Mouse (Mus musculus) liver, adult 2 months (tissue): ENCODE measurements at regions not wholly inside any gene's neighbourhood (a gene's known extent, or its start where the extent isn't known, plus 50 kb on each side); places are given as distances from the start of the nearest gene placed in this dataset.

Source experiments
- DNase-seq: peaks from one replicate; pipeline ENCODE4 v3.0.0-alpha.2; 2011; ENCODE audit warnings: low read depth, low spot score; ENCODE audit errors: extremely low read depth
- H3K27ac ChIP-seq: fragments of 200-500 bp; replicated peaks from 2 replicates; pipeline ENCODE4 v1.5.1; 2012; ENCODE audit warnings: low read depth, mild to moderate bottlenecking, control low read depth, inconsistent platforms, low read length; ENCODE audit not compliant: insufficient read depth
- H3K27me3 ChIP-seq: fragments of 200-500 bp; 2 replicates; pipeline ENCODE4 v1.6.1; 2012; ENCODE audit warnings: mild to moderate bottlenecking, moderate library complexity, low read length, inconsistent platforms; ENCODE audit not compliant: control insufficient read depth, insufficient read depth
- H3K36me3 ChIP-seq: fragments of 200-500 bp; 2 replicates; pipeline ENCODE4 v1.6.1; 2012; ENCODE audit warnings: low read length, inconsistent platforms; ENCODE audit not compliant: control insufficient read depth, insufficient read depth
- H3K4me1 ChIP-seq: fragments of 200-500 bp; 2 replicates; pipeline ENCODE4 v1.6.1; 2011; ENCODE audit warnings: low read length; ENCODE audit not compliant: control insufficient read depth, insufficient read depth
- H3K4me3 ChIP-seq: fragments of 200-500 bp; 2 replicates; pipeline ENCODE4 v1.5.1; 2011; ENCODE audit warnings: low read depth, mild to moderate bottlenecking, control low read depth, low read length, moderate library complexity; ENCODE audit not compliant: insufficient read depth
- H3K79me2 ChIP-seq: fragments of 200-500 bp; 2 replicates; pipeline ENCODE4 v1.6.1; 2012; ENCODE audit warnings: inconsistent platforms, mild to moderate bottlenecking, low read length, moderate library complexity; ENCODE audit not compliant: control insufficient read depth, insufficient read depth
- H3K9ac ChIP-seq: fragments of 200-500 bp; 2 replicates; pipeline ENCODE4 v1.6.1; 2012; ENCODE audit warnings: low read depth, mild to moderate bottlenecking, control low read depth, inconsistent platforms, low read length
- CTCF ChIP-seq: fragments of 200-500 bp; IDR thresholded peaks from 2 replicates; pipeline ENCODE4 v1.5.1; 2011; ENCODE audit warnings: low read depth, low read length, control low read depth
- POLR2A ChIP-seq: fragments of 200-500 bp; IDR thresholded peaks from 2 replicates; pipeline ENCODE4 v1.6.1; 2011; ENCODE audit warnings: low read length, control low read depth; ENCODE audit not compliant: insufficient read depth; ENCODE audit errors: extremely low read depth
- WGBS: fragments of 180-500 bp; shearing (Covaris S2); methylation state at CpG from one replicate; pipeline ENCODE4 v1.1.7; 2018; 5-methylcytosine and 5-hydroxymethylcytosine counted together

DNA sequence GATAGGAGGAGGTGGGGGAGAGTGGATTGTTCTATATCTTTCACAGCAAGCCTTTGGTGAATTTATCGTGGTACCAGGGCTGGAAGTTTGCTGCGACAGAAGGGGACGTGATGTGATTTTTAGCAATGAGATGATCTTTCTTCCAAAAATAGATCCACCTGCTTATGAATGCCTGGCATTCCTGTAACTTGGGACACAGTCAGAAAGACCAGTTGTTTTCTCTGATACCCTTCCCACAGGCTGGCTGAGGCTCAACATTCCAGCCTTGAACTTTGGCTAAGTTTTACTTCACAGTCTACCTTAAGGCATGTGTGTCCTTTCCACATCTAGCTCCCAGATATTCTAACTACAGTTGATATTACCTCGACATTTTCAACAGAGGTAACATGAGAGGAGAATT is 1434.1 kb downstream of the Slc22a22 start:
- DNase-seq, result no peak

DNA sequence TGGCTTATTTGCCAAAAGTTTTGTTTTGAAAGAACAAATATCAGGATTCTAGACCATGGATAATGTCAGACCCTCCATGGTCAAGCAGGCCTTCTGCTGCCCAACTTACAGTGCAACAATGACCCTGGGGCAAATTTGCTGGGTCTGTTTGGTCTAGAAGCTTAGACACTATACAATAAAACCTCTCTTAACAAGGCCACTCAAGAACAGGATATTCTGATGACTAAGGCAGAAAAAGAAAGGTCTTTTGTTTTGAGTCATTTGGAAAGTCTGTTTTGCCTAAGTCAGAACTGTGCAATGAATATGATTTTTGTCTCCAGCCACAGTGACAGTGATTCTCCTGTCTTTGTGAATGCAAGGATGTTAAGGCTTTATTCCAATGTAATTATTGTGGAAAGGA is 1435.0 kb downstream of the Slc22a22 start:
- TF ChIP-seq POLR2A (no peak), CTCF (no peak)
- Histone ChIP-seq H3K4me1 (no peaks in the 10 kb centered on the region; the same call in 1 of the 2 replicates), H3K36me3 (no peaks in the 10 kb centered on the region), H3K79me2 (no peaks in the 10 kb centered on the region), H3K27ac (no peak overlapping the region), H3K27me3 (no peaks in the 10 kb centered on the region), H3K4me3 (no peak overlapping the region), H3K9ac (no peak overlapping the region)
- no peak for DNase-seq

More for the DNA sequence above, 1434.1 kb downstream of the Slc22a22 start:
- Histone ChIP-seq H3K36me3 (no peaks in the 10 kb centered on the region), H3K4me1 (no peaks in the 10 kb centered on the region; the same call in 1 of the 2 replicates), H3K27me3 (no peaks in the 10 kb centered on the region), H3K79me2 (no peaks in the 10 kb centered on the region), H3K9ac (no peak overlapping the region), H3K27ac (no peak overlapping the region), H3K4me3 (no peak overlapping the region)
- TF ChIP-seq POLR2A, result no peak
- no peak for TF ChIP-seq CTCF
- WGBS, result 82% methylated on average over 4 of the region's 4 CpGs

DNA sequence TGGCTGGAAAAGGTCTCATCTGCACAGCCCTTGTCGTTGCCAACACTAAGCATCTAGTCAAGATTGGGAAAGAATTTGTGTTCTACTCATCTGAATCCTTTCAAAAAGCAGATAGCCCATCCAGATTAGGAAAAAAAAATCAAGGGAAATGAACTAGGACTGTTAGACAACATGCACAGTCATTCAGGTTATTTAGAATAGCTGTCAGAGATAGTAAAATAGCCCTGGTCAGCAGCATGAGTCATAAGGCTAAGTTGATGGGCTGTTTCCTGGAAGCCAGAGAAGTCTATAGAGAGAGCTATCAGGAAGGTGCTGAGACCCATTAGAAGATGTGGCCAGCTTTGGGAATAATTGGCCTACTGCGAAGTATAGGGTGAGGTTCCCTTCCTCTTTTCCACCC is 1447.4 kb downstream of the Slc22a22 start:
- Histone ChIP-seq H3K36me3 (no peaks in the 10 kb centered on the region), H3K4me1 (no peaks in the 10 kb centered on the region), H3K4me3 (no peak overlapping the region), H3K79me2 (no peaks in the 10 kb centered on the region), H3K27me3 (no peaks in the 10 kb centered on the region), H3K9ac (no peak overlapping the region), H3K27ac (no peak overlapping the region)
- 78% methylated on average over 2 of the region's 2 CpGs for WGBS
- no peak for TF ChIP-seq CTCF
- TF ChIP-seq POLR2A, result no peak
- no peak for DNase-seq

DNA sequence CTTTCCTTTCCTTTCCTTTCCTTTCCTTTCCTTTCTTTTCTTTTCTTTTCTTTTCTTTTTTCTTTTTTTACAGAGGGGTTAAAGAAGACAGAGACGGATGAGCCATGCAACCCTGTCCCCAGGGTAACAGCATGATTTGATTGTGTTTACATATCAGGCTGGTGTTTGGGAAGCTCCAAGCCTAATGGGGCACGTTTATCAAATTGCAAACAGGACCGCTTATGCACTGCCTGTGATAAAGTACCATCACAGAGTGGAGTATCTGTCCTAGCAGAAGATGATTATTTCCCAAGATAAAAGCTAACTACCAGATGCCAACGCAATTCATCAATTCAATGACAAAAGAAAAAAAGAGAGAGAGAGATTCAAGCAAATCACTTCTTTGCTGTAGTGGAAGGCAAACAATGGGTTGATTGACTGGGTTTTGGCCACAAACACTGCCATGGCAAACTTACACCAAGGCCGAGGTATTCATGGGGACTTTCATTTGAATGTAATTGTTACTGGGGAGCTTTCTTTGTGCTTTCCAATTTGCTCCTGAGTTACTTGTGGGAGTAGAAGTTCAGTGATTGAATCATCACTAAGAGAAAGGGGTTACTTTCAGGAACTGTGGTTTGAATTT is 1450.1 kb downstream of the Slc22a22 start:
- H3K9ac ChIP-seq, result no peak overlapping the region
- DNase-seq, result no peak
- no peak overlapping the region for H3K27ac ChIP-seq
- no peaks in the 10 kb centered on the region for H3K36me3 ChIP-seq
- no peak overlapping the region for H3K4me3 ChIP-seq
- no peak for TF ChIP-seq POLR2A
- no peak for TF ChIP-seq CTCF
- WGBS, result 48% methylated on average over 5 of the region's 5 CpGs
- H3K79me2 ChIP-seq, result no peaks in the 10 kb centered on the region
- no peaks in the 10 kb centered on the region for H3K4me1 ChIP-seq
- no peaks in the 10 kb centered on the region for H3K27me3 ChIP-seq

DNA sequence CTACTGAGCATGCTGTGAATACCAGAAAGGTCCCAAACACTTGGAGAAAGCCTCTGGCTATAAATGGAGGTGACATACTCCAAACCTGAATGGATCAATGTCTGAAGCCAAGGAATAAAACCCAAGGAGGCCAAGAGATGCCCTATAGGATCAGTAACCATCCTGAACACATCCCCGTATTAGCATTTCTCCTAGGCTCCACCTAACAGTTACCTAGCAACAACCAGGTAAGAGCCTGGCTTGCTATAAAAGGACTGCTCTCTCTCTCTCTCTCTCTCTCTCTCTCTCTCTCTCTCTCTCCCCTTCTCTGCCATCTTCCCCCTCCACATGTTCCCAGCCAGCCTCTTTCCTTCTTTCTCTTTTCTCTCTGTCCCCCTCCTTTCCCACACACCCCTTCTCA is 1452.7 kb downstream of the Slc22a22 start:
- H3K36me3 ChIP-seq, result no peaks in the 10 kb centered on the region
- H3K9ac ChIP-seq, result no peak overlapping the region
- H3K27ac ChIP-seq, result no peak overlapping the region
- no peak for DNase-seq
- H3K79me2 ChIP-seq, result no peaks in the 10 kb centered on the region
- H3K27me3 ChIP-seq, result no peaks in the 10 kb centered on the region
- TF ChIP-seq POLR2A (no peak), CTCF (no peak)
- 89% methylated on average over 1 of the region's 1 CpGs for WGBS
- no peak overlapping the region for H3K4me3 ChIP-seq
- no peaks in the 10 kb centered on the region for H3K4me1 ChIP-seq

DNA sequence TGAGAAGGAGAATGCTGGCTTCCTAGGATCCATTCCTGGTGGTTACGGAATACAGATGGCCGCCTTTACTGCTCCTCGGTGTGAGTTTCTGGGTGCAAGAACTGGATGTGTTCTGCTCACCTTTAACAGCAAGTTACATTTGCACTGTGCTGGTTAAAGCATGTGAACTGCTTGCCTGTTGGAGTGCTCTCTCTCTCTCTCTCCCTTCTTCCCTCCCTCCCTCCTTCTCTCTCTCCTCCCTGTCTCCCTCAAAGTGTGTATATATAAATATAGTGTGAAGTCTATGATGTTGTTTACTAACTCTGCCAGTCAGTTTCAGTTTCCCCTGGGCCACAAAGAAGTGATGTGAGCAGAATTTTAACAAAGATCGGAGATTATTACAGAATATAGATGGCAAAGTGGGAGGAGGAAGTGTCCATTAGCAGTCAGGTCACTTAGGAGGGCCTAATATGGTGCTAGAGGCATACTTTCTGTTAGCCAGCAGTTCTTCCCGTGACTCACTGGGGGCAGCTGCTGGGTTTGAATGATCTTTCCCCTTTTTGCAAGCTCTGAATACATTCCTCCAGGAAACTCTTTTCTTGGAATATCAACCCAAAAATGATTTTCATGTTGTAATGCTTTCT is 1453.5 kb downstream of the Slc22a22 start:
- no peaks in the 10 kb centered on the region for H3K79me2 ChIP-seq
- no peak overlapping the region for H3K27ac ChIP-seq
- H3K4me1 ChIP-seq, result no peaks in the 10 kb centered on the region
- H3K27me3 ChIP-seq, result no peaks in the 10 kb centered on the region
- TF ChIP-seq CTCF (no peak), POLR2A (no peak)
- H3K9ac ChIP-seq, result no peak overlapping the region
- WGBS, result 91% methylated on average over 5 of the region's 5 CpGs
- no peaks in the 10 kb centered on the region for H3K36me3 ChIP-seq
- no peak overlapping the region for H3K4me3 ChIP-seq
- DNase-seq, result no peak
